Mouse (Mus musculus) cerebellum, postnatal 10 days (tissue): ENCODE data around the gene Svs6.
"Not testable (repeated sequence)": the region's sequence is repeated elsewhere in the genome, so short reads cannot be mapped to it uniquely, and the experiment has no call there.

Experiments
- DNase-seq, 2 experiments: peaks; one replicate each; pipeline ENCODE4 v3.0.0; 2021; ENCODE audit warnings: mixed read lengths in 2 of 2

Svs6 gene

DNA sequence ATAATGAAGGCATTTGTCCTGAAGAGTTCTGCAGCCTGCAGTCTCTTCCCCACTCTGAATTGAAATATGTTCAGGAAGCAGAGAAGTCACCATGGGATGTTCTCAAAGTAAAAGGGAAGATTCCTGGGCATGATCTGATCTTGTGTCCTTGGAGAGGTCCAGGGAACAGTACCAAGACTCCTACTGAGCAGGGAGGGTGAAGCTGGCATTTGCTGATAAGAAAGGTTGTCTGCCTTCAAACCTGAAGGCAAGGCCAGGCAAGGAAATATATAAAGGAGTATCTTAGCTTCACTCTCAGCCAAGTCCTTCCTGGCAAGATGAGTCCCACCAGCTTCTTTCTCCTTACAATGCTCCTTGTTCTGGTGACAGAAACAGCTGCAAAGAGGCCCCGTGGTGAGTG, at the start of gene Svs6:
Gene Svs6, plus strand, starts transcription at position 301 of the 400 bp plus-strand sequence.
- DNase-seq, result not testable (repeated sequence)

- no peak for DNase-seq
Measured at GRCm38 (mm10) chr2:164278359-164278758, 38.2 kb upstream of the Svs6 start, which contains the start of gene Svs4. TSS of gene Svs4 (minus strand) at chr2:164278459.

GRCm38 (mm10) chr2:164288968-164289367, 27.6 kb upstream of the Svs6 start, which contains the start of gene Svs3a:
TSS of gene Svs3a (plus strand) at chr2:164289268.
- not testable (repeated sequence) for DNase-seq

- no peak for DNase-seq
Measured at GRCm38 (mm10) chr2:164312599-164312998, 4.0 kb upstream of the Svs6 start.

- DNase-seq, result not testable (repeated sequence)
Measured at GRCm38 (mm10) chr2:164315460-164315859, 1.1 kb upstream of the Svs6 start.

- no peak for DNase-seq
Measured at GRCm38 (mm10) chr2:164320983-164321382, 4.4 kb downstream of the Svs6 start.

GRCm38 (mm10) chr2:164332440-164332839, 15.9 kb downstream of the Svs6 start, which contains the start of gene Svs5:
TSS of gene Svs5 (plus strand) at chr2:164332740.
- not testable (repeated sequence) for DNase-seq

GRCm38 (mm10) chr2:164343732-164344131, 27.2 kb downstream of the Svs6 start:
- not testable (repeated sequence) for DNase-seq

DNA sequence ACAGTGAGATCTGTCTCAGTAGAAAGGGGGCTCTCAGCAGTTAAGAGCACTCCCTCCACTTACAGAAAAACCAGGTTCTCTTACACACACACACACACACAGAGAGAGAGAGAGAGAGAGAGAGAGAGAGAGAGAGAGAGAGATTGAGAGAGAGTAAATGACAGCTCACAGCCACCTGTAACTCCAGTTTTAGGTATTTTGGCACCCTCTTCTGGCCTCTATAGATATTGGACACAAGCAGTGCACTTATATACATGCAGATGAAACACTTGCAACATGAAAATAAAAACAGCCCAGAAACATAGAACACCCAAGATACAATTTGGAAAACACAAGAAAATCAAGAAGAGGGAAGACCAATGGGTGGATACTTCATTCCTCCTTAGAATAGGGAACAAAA, 31.1 kb downstream of the Svs6 start:
- not testable (repeated sequence) for DNase-seq

- DNase-seq, result peak; percentile 55 to 56
Measured at GRCm38 (mm10) chr2:164348980-164349379, 32.4 kb downstream of the Svs6 start.

- no peak for DNase-seq
Measured at GRCm38 (mm10) chr2:164352697-164353096, 36.1 kb downstream of the Svs6 start.

DNA sequence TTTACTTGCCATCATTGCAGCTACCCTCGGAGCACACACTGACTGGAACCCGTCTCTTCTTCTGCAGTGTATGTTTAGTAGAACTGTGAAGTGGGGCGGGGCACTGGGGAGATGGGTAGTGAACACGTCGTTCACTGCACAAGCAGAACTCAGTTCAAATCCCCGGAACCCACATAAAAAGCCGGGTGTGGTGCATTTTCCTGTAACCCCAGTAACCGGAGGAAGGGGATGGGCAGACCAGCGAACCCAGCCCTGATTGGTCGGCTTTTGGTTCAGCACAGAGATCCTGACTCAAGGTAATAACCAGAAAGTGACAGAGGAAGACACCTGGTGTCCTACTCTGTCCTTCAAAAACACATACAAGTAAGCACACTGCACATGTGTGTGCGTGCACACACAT, 36.8 kb downstream of the Svs6 start:
- no peak for DNase-seq

DNA sequence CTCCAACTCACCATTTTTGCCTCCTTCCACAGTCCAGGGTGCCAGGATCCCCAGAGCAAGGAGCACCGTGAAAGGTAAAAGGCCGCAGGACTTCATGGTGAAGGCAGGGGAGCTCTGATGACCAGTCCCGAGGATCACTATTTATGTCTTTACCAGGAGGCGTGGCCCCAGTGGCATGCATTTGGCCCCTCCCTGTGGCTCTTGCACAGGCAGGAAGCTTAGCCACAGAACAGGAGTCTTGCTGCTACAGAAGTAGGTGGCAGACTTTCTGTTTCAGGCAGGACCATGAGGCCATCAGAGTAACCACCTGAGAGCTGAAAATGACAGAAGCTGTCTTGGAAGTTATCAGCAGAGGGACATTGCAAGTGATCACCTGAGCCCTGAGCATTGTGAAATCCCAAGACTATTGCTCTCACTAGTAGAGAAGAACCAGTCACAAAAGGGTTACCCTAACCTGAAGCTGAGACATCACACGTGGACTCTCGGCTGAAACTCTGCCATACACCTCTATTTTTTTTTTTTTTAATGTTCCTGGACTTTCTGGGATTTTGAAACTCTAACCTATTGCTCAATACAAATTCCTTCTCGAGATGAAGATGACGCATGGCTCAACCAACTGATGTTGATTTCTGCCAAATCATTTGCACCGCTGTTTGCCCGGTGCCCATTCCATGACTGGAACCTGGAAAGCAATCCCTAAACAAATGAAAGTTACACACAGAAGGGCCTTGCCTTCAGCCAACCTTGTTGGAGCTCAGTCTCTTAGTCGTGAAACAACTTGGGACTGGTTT, 39.8 kb downstream of the Svs6 start:
- DNase-seq, result no peak

DNA sequence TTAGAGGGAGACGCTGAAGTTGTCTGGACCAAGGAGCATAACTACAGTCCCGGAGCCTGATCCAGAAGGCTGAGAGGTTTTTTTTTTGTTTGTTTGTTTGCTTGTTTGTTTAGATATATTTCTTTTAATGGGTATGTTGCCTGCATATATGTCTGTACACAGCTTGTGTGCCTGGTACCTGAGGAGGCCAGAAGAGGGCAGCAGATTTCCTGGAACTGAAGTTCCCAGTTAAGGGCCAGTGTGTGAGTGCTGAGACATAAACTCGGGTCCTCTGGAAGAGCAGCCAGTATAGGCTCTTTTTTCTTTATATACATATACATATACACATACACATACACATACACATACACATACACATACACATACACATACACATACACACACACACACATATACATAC, 41.8 kb downstream of the Svs6 start:
- peak; percentile 26 to 27 for DNase-seq

- no peak for DNase-seq
Measured at GRCm38 (mm10) chr2:164359031-164359430, 42.5 kb downstream of the Svs6 start.

GRCm38 (mm10) chr2:164359668-164360067, 43.1 kb downstream of the Svs6 start:
- DNase-seq, result no peak

GRCm38 (mm10) chr2:164360974-164361657, 44.6 kb downstream of the Svs6 start:
- DNase-seq, result no peak

DNA sequence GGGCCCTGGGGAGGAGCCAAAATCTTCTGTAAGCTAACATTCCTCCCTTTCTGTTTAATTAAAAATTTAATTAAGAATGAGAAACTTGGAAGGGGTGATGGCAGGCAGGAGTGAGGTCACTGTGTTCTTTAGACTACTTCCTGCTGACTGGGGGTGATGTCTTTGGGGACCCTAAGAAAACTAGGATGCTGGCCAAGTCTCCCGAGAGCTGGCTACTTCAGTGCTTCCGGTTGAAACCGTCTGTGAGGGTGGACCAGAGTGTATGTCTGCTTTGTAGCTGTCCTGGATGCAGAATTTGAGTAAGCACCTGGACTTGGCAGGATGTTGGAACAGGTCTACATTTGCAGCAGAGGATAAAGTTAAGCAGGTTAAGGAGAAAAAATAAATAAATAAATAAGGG, 50.4 kb downstream of the Svs6 start:
- DNase-seq, result no peak
